Mouse (Mus musculus): ENCODE measurements around the gene Adora3. TPM values are rescaled to one million over a fixed set of nuclear protein-coding genes. Genes with fewer than 3 reads are reported as not detected.

Gene Adora3
- polyA plus RNA-seq, 1 experiment = 0.19 TPM

DNA sequence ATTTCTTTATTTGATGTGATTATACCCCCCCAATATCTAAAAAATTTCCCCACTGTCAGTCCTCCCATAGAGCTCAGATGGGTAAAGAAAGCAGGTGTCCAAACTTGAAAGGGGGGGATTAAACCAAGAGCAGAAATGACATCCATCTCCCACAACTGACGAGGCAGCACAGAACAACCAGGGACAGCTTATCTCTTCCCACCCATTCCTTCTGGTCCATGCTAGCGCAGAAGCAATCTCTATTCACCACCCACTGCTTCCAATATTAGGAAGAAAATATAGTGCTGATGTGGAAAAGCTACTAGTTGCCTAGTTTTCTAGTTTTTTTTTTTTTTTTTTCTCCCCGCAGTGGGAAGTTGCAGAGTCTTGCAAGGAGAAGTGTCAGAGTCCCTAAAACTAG is 34.8 kb upstream of the Adora3 start:
- DNase-seq = no peak
- Histone ChIP-seq H3K36me3 (ENCODE audit: control insufficient read depth, insufficient read depth, low read length) (no peaks in the 10 kb centered on the region), H3K27ac (ENCODE audit: insufficient read depth, low read depth, low read length) (no peak overlapping the region), H3K4me1 (ENCODE audit: control insufficient read depth, insufficient read depth, low read length) (no peaks in the 10 kb centered on the region), H3K27me3 (replicated peaks; ENCODE audit: control insufficient read depth, insufficient read depth, low read length) (no peaks in the 10 kb centered on the region; the same call in 1 of the 2 replicates), H3K4me3 (ENCODE audit: insufficient read depth, low read depth, low read length) (no peak overlapping the region)
- 78% methylated on average over 3 of the region's 3 CpGs for WGBS
- no peak for TF ChIP-seq POLR2A (IDR thresholded peaks at IDR 0.05; ENCODE audit: low read depth, low read length)
- no peak for TF ChIP-seq CTCF (conservative IDR thresholded peaks at IDR 0.05; ENCODE audit: insufficient read depth, insufficient read length, low read depth, low read length)

GRCm38 (mm10) chr3:105836883-105837282 is 33.8 kb upstream of the Adora3 start:
- Histone ChIP-seq H3K36me3 (ENCODE audit: control insufficient read depth, insufficient read depth, low read length) (no peaks in the 10 kb centered on the region), H3K27me3 (replicated peaks; ENCODE audit: control insufficient read depth, insufficient read depth, low read length) (no peaks in the 10 kb centered on the region; the same call in 1 of the 2 replicates), H3K4me3 (ENCODE audit: insufficient read depth, low read depth, low read length) (no peak overlapping the region), H3K4me1 (ENCODE audit: control insufficient read depth, insufficient read depth, low read length) (no peaks in the 10 kb centered on the region), H3K27ac (ENCODE audit: insufficient read depth, low read depth, low read length) (no peak overlapping the region)
- DNase-seq = no peak
- TF ChIP-seq POLR2A (IDR thresholded peaks at IDR 0.05; ENCODE audit: low read depth, low read length) (no peak), CTCF (conservative IDR thresholded peaks at IDR 0.05; ENCODE audit: insufficient read depth, insufficient read length, low read depth, low read length) (no peak)
- WGBS = 91% methylated on average over 3 of the region's 3 CpGs

- WGBS = 66% methylated on average over 3 of the region's 3 CpGs
- Histone ChIP-seq H3K4me3 (ENCODE audit: insufficient read depth, low read depth, low read length) (no peak overlapping the region), H3K36me3 (ENCODE audit: control insufficient read depth, insufficient read depth, low read length) (no peaks in the 10 kb centered on the region), H3K4me1 (ENCODE audit: control insufficient read depth, insufficient read depth, low read length) (no peaks in the 10 kb centered on the region), H3K27ac (ENCODE audit: insufficient read depth, low read depth, low read length) (no peak overlapping the region), H3K27me3 (replicated peaks; ENCODE audit: control insufficient read depth, insufficient read depth, low read length) (no peaks in the 10 kb centered on the region; the same call in 1 of the 2 replicates)
- TF ChIP-seq POLR2A (IDR thresholded peaks at IDR 0.05; ENCODE audit: low read depth, low read length) = no peak
- no peak for TF ChIP-seq CTCF (conservative IDR thresholded peaks at IDR 0.05; ENCODE audit: insufficient read depth, insufficient read length, low read depth, low read length)
- DNase-seq = no peak
Measured at GRCm38 (mm10) chr3:105838655-105839054, 32.0 kb upstream of the Adora3 start.

DNA sequence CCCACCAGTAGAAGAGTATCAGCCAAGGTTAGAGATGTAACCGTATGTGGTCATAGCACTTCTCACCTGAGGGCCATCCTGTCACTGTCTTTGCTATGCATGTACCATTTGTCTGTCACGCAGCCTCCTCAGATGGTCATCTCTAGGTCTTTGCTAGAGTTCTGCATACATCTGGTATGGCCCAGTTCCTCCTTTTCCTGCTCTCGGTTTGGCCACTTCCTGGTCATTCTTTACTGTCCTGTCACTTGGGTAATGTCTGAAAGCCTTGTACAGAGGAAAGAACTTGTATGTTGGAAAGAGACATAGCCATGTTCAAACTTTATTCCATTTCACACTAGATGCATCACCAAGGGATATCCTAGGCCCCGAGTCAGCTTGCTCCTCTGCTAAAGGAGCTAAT is 30.8 kb upstream of the Adora3 start:
- 82% methylated on average over 4 of the region's 4 CpGs for WGBS
- Histone ChIP-seq H3K36me3 (ENCODE audit: control insufficient read depth, insufficient read depth, low read length) (no peaks in the 10 kb centered on the region), H3K27ac (ENCODE audit: insufficient read depth, low read depth, low read length) (no peak overlapping the region), H3K4me3 (ENCODE audit: insufficient read depth, low read depth, low read length) (no peak overlapping the region), H3K4me1 (ENCODE audit: control insufficient read depth, insufficient read depth, low read length) (no peaks in the 10 kb centered on the region), H3K27me3 (replicated peaks; ENCODE audit: control insufficient read depth, insufficient read depth, low read length) (no peaks in the 10 kb centered on the region; the same call in 1 of the 2 replicates)
- no peak for DNase-seq
- TF ChIP-seq CTCF (conservative IDR thresholded peaks at IDR 0.05; ENCODE audit: insufficient read depth, insufficient read length, low read depth, low read length) (no peak), POLR2A (IDR thresholded peaks at IDR 0.05; ENCODE audit: low read depth, low read length) (no peak)

DNA sequence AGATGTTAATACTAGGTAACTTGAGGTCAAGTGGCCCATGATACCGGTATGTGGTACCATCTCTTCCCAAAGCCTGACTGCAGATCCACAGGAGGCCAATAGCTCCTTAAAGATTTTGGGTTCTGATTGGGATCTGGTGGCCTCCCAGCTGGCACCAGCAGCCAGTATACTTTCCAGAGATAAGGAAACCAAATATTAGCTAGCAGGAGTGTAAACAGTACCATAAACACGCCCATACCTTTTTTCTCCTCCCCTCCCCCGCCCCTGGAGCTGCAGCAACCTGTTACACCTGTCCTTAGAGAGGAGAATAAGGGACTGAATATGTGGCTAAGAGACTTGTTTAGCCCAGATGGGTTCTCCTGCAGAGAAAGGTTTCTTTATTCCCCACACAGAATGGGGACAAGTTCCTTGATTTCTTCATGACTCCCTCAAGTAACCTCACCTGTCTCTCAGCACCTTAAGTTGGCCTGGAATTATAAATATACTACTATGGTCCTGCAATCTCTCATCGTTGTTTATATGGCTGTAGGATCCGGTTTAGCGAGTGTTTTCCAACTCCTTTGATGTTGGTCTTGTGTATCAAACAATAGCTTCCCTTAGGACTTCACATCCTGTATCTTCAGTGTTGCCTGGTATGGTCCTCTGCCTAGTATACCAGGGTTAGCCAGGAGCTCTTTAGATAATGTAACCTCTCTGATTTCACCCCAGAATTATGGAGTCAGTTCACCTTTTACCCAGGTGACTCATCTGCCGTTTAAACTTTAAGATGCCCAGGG is 24.2 kb upstream of the Adora3 start:
- Histone ChIP-seq H3K27ac (ENCODE audit: insufficient read depth, low read depth, low read length) (no peak overlapping the region), H3K4me3 (ENCODE audit: insufficient read depth, low read depth, low read length) (no peak overlapping the region), H3K4me1 (ENCODE audit: control insufficient read depth, insufficient read depth, low read length) (no peaks in the 10 kb centered on the region), H3K36me3 (ENCODE audit: control insufficient read depth, insufficient read depth, low read length) (no peaks in the 10 kb centered on the region), H3K27me3 (replicated peaks; ENCODE audit: control insufficient read depth, insufficient read depth, low read length) (no peaks in the 10 kb centered on the region)
- DNase-seq = no peak
- TF ChIP-seq CTCF (conservative IDR thresholded peaks at IDR 0.05; ENCODE audit: insufficient read depth, insufficient read length, low read depth, low read length) (no peak), POLR2A (IDR thresholded peaks at IDR 0.05; ENCODE audit: low read depth, low read length) (no peak)
- 64% methylated on average over 7 of the region's 7 CpGs for WGBS

DNA sequence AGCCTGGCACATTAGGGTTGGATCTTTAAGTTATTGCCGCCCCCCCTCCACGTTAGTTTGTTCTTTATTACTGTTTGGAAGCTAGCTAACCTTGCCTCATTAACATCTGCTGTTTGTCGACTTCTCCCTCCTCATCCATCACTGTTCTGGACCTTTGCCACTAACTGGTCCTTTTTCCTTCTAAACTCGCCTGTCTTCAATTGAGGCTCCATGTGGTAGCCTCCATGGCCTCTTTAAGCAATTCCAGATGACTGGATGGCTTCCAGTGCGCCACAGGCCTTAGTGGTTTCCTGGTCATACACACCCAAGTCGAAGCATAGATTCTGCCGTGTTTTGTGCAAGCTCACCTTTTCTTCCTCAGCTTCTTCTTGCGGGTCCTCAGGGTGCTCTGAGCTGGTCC is 16.9 kb upstream of the Adora3 start:
- H3K4me3 ChIP-seq (ENCODE audit: insufficient read depth, low read depth, low read length) = no peak overlapping the region
- no peaks in the 10 kb centered on the region for H3K4me1 ChIP-seq (ENCODE audit: control insufficient read depth, insufficient read depth, low read length)
- no peak for DNase-seq
- H3K36me3 ChIP-seq (ENCODE audit: control insufficient read depth, insufficient read depth, low read length) = no peaks in the 10 kb centered on the region
- H3K27ac ChIP-seq (ENCODE audit: insufficient read depth, low read depth, low read length) = no peak overlapping the region
- H3K27me3 ChIP-seq (replicated peaks; ENCODE audit: control insufficient read depth, insufficient read depth, low read length) = no peaks in the 10 kb centered on the region
- TF ChIP-seq POLR2A (IDR thresholded peaks at IDR 0.05; ENCODE audit: low read depth, low read length) (no peak), CTCF (conservative IDR thresholded peaks at IDR 0.05; ENCODE audit: insufficient read depth, insufficient read length, low read depth, low read length) (no peak)
- WGBS = 68% methylated on average over 8 of the region's 8 CpGs

- TF ChIP-seq CTCF (conservative IDR thresholded peaks at IDR 0.05; ENCODE audit: insufficient read depth, insufficient read length, low read depth, low read length) (no peak), POLR2A (IDR thresholded peaks at IDR 0.05; ENCODE audit: low read depth, low read length) (no peak)
- H3K27me3 ChIP-seq (replicated peaks; ENCODE audit: control insufficient read depth, insufficient read depth, low read length) = no peaks in the 10 kb centered on the region
- no peaks in the 10 kb centered on the region for H3K36me3 ChIP-seq (ENCODE audit: control insufficient read depth, insufficient read depth, low read length)
- 95% methylated on average over 4 of the region's 4 CpGs for WGBS
- no peak overlapping the region for H3K27ac ChIP-seq (ENCODE audit: insufficient read depth, low read depth, low read length)
- no peaks in the 10 kb centered on the region for H3K4me1 ChIP-seq (ENCODE audit: control insufficient read depth, insufficient read depth, low read length)
- no peak overlapping the region for H3K4me3 ChIP-seq (ENCODE audit: insufficient read depth, low read depth, low read length)
- no peak for DNase-seq
Measured at GRCm38 (mm10) chr3:105854786-105855185, 15.9 kb upstream of the Adora3 start.
